Mouse (Mus musculus): ENCODE results near the gene Ift88. TPM values are rescaled to one million over a fixed set of nuclear protein-coding genes. Genes with fewer than 3 reads are reported as not detected.

Gene Ift88
- polyA plus RNA-seq, 1 experiment from 2014 or later = 10.8 TPM

- ATAC-seq (replicated peaks; ENCODE audit: low FRiP score, low read depth) = no peak
- H3K4me3 ChIP-seq (replicated peaks; ENCODE audit: low read depth, low read length) = no peak overlapping the region
- H3K4me2 ChIP-seq (ENCODE audit: low read length) = no peak overlapping the region
- no peak overlapping the region for H3K27ac ChIP-seq
- WGBS = 56% methylated on average over 7 of the region's 7 CpGs
- no peak for DNase-seq (ENCODE audit: low spot score)
- no peak overlapping the region for H3K9ac ChIP-seq (ENCODE audit: low read depth, low read length)
- H3K9me3 ChIP-seq (replicated peaks; ENCODE audit: low read length) = no peaks in the 10 kb centered on the region
- H3K36me3 ChIP-seq (ENCODE audit: insufficient read depth, low read length) = no peaks in the 10 kb centered on the region
- H3K4me1 ChIP-seq (replicated peaks; ENCODE audit: insufficient read depth, low read length) = 0 out of 2 replicates have a peak, but pooled peaks cover 6% of the 10 kb centered on the region
- H3K27me3 ChIP-seq (ENCODE audit: insufficient read depth, low read length) = no peaks in the 10 kb centered on the region
- TF ChIP-seq CTCF (IDR thresholded peaks at IDR 0.05; ENCODE audit: low read depth) = no peak
Observed at GRCm38 (mm10) chr14:57527122-57527521, 103.3 kb downstream of the Ift88 start.

- H3K4me3 ChIP-seq (replicated peaks; ENCODE audit: low read depth, low read length) = no peak overlapping the region
- no peak overlapping the region for H3K27ac ChIP-seq
- no peak overlapping the region for H3K4me2 ChIP-seq (ENCODE audit: low read length)
- 0 out of 2 replicates have a peak, but pooled peaks cover 6% of the 10 kb centered on the region for H3K4me1 ChIP-seq (replicated peaks; ENCODE audit: insufficient read depth, low read length)
- ATAC-seq (replicated peaks; ENCODE audit: low FRiP score, low read depth) (no peak), DNase-seq (ENCODE audit: low spot score) (no peak)
- H3K9ac ChIP-seq (ENCODE audit: low read depth, low read length) = no peak overlapping the region
- no peak for TF ChIP-seq CTCF (IDR thresholded peaks at IDR 0.05; ENCODE audit: low read depth)
- no peaks in the 10 kb centered on the region for H3K9me3 ChIP-seq (replicated peaks; ENCODE audit: low read length)
- no peaks in the 10 kb centered on the region for H3K27me3 ChIP-seq (ENCODE audit: insufficient read depth, low read length)
- H3K36me3 ChIP-seq (ENCODE audit: insufficient read depth, low read length) = no peaks in the 10 kb centered on the region
- 57% methylated on average over 2 of the region's 2 CpGs for WGBS
Observed at GRCm38 (mm10) chr14:57527598-57527997, 103.7 kb downstream of the Ift88 start.

GRCm38 (mm10) chr14:57529086-57529785 lies 105.4 kb downstream of the Ift88 start:
- H3K27me3 ChIP-seq (ENCODE audit: insufficient read depth, low read length) = no peaks in the 10 kb centered on the region
- H3K4me2 ChIP-seq (ENCODE audit: low read length) = no peak overlapping the region
- H3K4me3 ChIP-seq (replicated peaks; ENCODE audit: low read depth, low read length) = no peak overlapping the region
- TF ChIP-seq CTCF (IDR thresholded peaks at IDR 0.05; ENCODE audit: low read depth) = no peak
- DNase-seq (ENCODE audit: low spot score) (no peak), ATAC-seq (replicated peaks; ENCODE audit: low FRiP score, low read depth) (no peak)
- 47% methylated on average over 10 of the region's 10 CpGs for WGBS
- H3K36me3 ChIP-seq (ENCODE audit: insufficient read depth, low read length) = no peaks in the 10 kb centered on the region
- H3K4me1 ChIP-seq (replicated peaks; ENCODE audit: insufficient read depth, low read length) = 0 out of 2 replicates have a peak, but pooled peaks cover 10% of the 10 kb centered on the region
- no peaks in the 10 kb centered on the region for H3K9me3 ChIP-seq (replicated peaks; ENCODE audit: low read length)
- H3K9ac ChIP-seq (ENCODE audit: low read depth, low read length) = no peak overlapping the region
- H3K27ac ChIP-seq = no peak overlapping the region

- Histone ChIP-seq H3K4me2 (ENCODE audit: low read length) (no peak overlapping the region), H3K4me3 (replicated peaks; ENCODE audit: low read depth, low read length) (no peak overlapping the region), H3K27me3 (ENCODE audit: insufficient read depth, low read length) (no peaks in the 10 kb centered on the region), H3K9ac (ENCODE audit: low read depth, low read length) (no peak overlapping the region), H3K9me3 (replicated peaks; ENCODE audit: low read length) (no peaks in the 10 kb centered on the region), H3K27ac (no peak overlapping the region), H3K36me3 (ENCODE audit: insufficient read depth, low read length) (no peaks in the 10 kb centered on the region), H3K4me1 (replicated peaks; ENCODE audit: insufficient read depth, low read length) (0 out of 2 replicates have a peak, but pooled peaks cover 10% of the 10 kb centered on the region)
- DNase-seq (ENCODE audit: low spot score) (no peak), ATAC-seq (replicated peaks; ENCODE audit: low FRiP score, low read depth) (no peak)
- 66% methylated on average over 5 of the region's 5 CpGs for whole genome bisulfite sequencing
- TF ChIP-seq CTCF (IDR thresholded peaks at IDR 0.05; ENCODE audit: low read depth) = no peak
Observed at GRCm38 (mm10) chr14:57529786-57530515, 106.1 kb downstream of the Ift88 start.

GRCm38 (mm10) chr14:57532577-57532976 lies 108.7 kb downstream of the Ift88 start:
- H3K9me3 ChIP-seq (replicated peaks; ENCODE audit: low read length) = no peaks in the 10 kb centered on the region
- H3K36me3 ChIP-seq (ENCODE audit: insufficient read depth, low read length) = no peaks in the 10 kb centered on the region
- H3K4me2 ChIP-seq (ENCODE audit: low read length) = no peak overlapping the region
- H3K27ac ChIP-seq = no peak overlapping the region
- 0 out of 2 replicates have a peak, but pooled peaks cover 4% of the 10 kb centered on the region for H3K4me1 ChIP-seq (replicated peaks; ENCODE audit: insufficient read depth, low read length)
- H3K27me3 ChIP-seq (ENCODE audit: insufficient read depth, low read length) = no peaks in the 10 kb centered on the region
- ATAC-seq (replicated peaks; ENCODE audit: low FRiP score, low read depth) = no peak
- no peak for TF ChIP-seq CTCF (IDR thresholded peaks at IDR 0.05; ENCODE audit: low read depth)
- DNase-seq (ENCODE audit: low spot score) = no peak
- 89% methylated on average over 3 of the region's 3 CpGs for WGBS
- H3K4me3 ChIP-seq (replicated peaks; ENCODE audit: low read depth, low read length) = no peak overlapping the region
- H3K9ac ChIP-seq (ENCODE audit: low read depth, low read length) = no peak overlapping the region

- Histone ChIP-seq H3K4me3 (replicated peaks; ENCODE audit: low read depth, low read length) (no peak overlapping the region), H3K36me3 (ENCODE audit: insufficient read depth, low read length) (no peaks in the 10 kb centered on the region), H3K9me3 (replicated peaks; ENCODE audit: low read length) (no peaks in the 10 kb centered on the region), H3K27ac (no peak overlapping the region), H3K4me1 (replicated peaks; ENCODE audit: insufficient read depth, low read length) (0 out of 2 replicates have a peak, but pooled peaks cover 4% of the 10 kb centered on the region), H3K9ac (ENCODE audit: low read depth, low read length) (no peak overlapping the region), H3K4me2 (ENCODE audit: low read length) (no peak overlapping the region), H3K27me3 (ENCODE audit: insufficient read depth, low read length) (no peaks in the 10 kb centered on the region)
- 45% methylated on average over 3 of the region's 3 CpGs for WGBS
- ATAC-seq (replicated peaks; ENCODE audit: low FRiP score, low read depth) (no peak), DNase-seq (ENCODE audit: low spot score) (peak; percentile 71)
- TF ChIP-seq CTCF (IDR thresholded peaks at IDR 0.05; ENCODE audit: low read depth) = peak; percentile 88
Observed at GRCm38 (mm10) chr14:57533214-57533613, 109.4 kb downstream of the Ift88 start.
